Mouse (Mus musculus) limb, embryonic 12.5 days (tissue): ENCODE measurements around the gene Alkbh3. TPM values are rescaled to one million over a fixed set of nuclear protein-coding genes. Genes with fewer than 3 reads are reported as not detected.

Experiments
- ATAC-seq: fragments of 200-750 bp; cut with Nextera tagmentation; 2 replicates; pipeline ENCODE4 v1.8.0; 2017; ENCODE audit warnings: low read depth, moderate TSS enrichment; ENCODE audit not compliant: insufficient number of reproducible peaks, insufficient read depth, low FRiP score, low TSS enrichment
- H3K27ac ChIP-seq: fragments of 300-500 bp; sonication (generic); 2 replicates; pipeline ENCODE4 v1.5.1; 2016; ENCODE audit warnings: mild to moderate bottlenecking, moderate library complexity
- H3K27me3 ChIP-seq: fragments of 300-500 bp; sonication (generic); 2 replicates; pipeline ENCODE4 v1.6.1; 2016; ENCODE audit warnings: mild to moderate bottlenecking, moderate library complexity
- H3K36me3 ChIP-seq: fragments of 300-500 bp; sonication (generic); 2 replicates; pipeline ENCODE4 v1.6.1; 2016; ENCODE audit warnings: mild to moderate bottlenecking, moderate library complexity
- H3K4me1 ChIP-seq: fragments of 300-500 bp; sonication (generic); replicated peaks from 2 replicates; pipeline ENCODE4 v1.6.1; 2016
- H3K4me2 ChIP-seq: fragments of 300-500 bp; sonication (generic); 2 replicates; pipeline ENCODE4 v1.6.1; 2016; ENCODE audit warnings: mild to moderate bottlenecking, moderate library complexity
- H3K4me3 ChIP-seq: fragments of 300-500 bp; sonication (generic); replicated peaks from 2 replicates; pipeline ENCODE4 v1.5.1; 2016; ENCODE audit warnings: mild to moderate bottlenecking
- H3K9ac ChIP-seq: fragments of 300-500 bp; sonication (generic); replicated peaks from 2 replicates; pipeline ENCODE4 v1.6.1; 2016; ENCODE audit warnings: mild to moderate bottlenecking, moderate library complexity
- H3K9me3 ChIP-seq: fragments of 300-500 bp; sonication (generic); 2 replicates; pipeline ENCODE4 v1.6.1; 2016; ENCODE audit warnings: mild to moderate bottlenecking, moderate library complexity
- WGBS: fragments of 180-500 bp; shearing (Covaris S2); methylation state at CpG from one replicate; pipeline ENCODE4 v1.1.7; 2016; 5-methylcytosine and 5-hydroxymethylcytosine counted together
- polyA plus RNA-seq: library from polyadenylated mRNA; unstranded; fragments of >200 nt; fragmentation: Nextera tagmentation; extraction: Ambion mirVana; gene quantifications from 2 replicates; pipeline ENCODE4 v1.2.1, GENCODE M21; 2016

Gene Alkbh3
- polyA plus RNA-seq, 1 experiment from 2014 or later, result 62.4 TPM

- no peak for ATAC-seq
- no peaks in the 10 kb centered on the region for H3K9me3 ChIP-seq
- H3K36me3 ChIP-seq, result peaks cover 18% of the 10 kb centered on the region; the same call in 1 of the 2 replicates
- H3K27me3 ChIP-seq, result no peaks in the 10 kb centered on the region
- no peak overlapping the region for H3K27ac ChIP-seq
- no peak overlapping the region for H3K9ac ChIP-seq
- H3K4me2 ChIP-seq, result no peak overlapping the region
- H3K4me3 ChIP-seq, result no peak overlapping the region
- no peaks in the 10 kb centered on the region for H3K4me1 ChIP-seq
- 74% methylated on average over 5 of the region's 5 CpGs for WGBS
These were observed 33.1 kb upstream of the Alkbh3 start for GRCm38 (mm10) chr2:94043662-94044061.

DNA sequence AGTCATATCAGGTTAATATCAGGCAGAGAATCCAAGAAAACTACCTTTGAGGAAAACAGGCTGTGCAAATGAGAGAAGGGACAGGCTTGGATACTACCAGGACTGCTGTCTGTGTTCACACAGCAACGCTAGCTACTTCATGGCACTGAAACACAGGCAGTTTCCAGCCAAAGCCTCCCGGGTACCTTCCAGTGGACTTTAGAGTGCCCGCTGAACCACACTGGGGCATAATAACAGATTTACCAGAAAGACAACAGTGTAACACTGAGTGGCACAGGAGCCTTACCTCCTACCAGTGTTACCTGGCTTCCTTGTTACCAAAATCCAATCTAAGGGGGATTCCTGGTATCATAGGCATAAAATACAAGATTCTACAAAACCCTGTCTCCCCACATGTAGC, 31.9 kb upstream of the Alkbh3 start:
- peaks cover 18% of the 10 kb centered on the region; the same call in 1 of the 2 replicates for H3K36me3 ChIP-seq
- no peaks in the 10 kb centered on the region for H3K27me3 ChIP-seq
- no peak overlapping the region for H3K4me2 ChIP-seq
- H3K9ac ChIP-seq, result no peak overlapping the region
- H3K4me3 ChIP-seq, result no peak overlapping the region
- H3K4me1 ChIP-seq, result no peaks in the 10 kb centered on the region
- H3K27ac ChIP-seq, result no peak overlapping the region
- no peak for ATAC-seq
- WGBS, result 89% methylated on average over 3 of the region's 3 CpGs
- H3K9me3 ChIP-seq, result no peaks in the 10 kb centered on the region

- no peak overlapping the region for H3K4me2 ChIP-seq
- no peak overlapping the region for H3K27ac ChIP-seq
- H3K4me1 ChIP-seq, result no peaks in the 10 kb centered on the region
- no peak overlapping the region for H3K4me3 ChIP-seq
- H3K27me3 ChIP-seq, result no peaks in the 10 kb centered on the region
- no peak for ATAC-seq
- H3K9me3 ChIP-seq, result no peaks in the 10 kb centered on the region
- H3K9ac ChIP-seq, result no peak overlapping the region
- H3K36me3 ChIP-seq, result peaks cover 18% of the 10 kb centered on the region; the same call in 1 of the 2 replicates
- WGBS, result 89% methylated on average over 5 of the region's 5 CpGs
These were observed 30.0 kb upstream of the Alkbh3 start for GRCm38 (mm10) chr2:94040391-94041125.

DNA sequence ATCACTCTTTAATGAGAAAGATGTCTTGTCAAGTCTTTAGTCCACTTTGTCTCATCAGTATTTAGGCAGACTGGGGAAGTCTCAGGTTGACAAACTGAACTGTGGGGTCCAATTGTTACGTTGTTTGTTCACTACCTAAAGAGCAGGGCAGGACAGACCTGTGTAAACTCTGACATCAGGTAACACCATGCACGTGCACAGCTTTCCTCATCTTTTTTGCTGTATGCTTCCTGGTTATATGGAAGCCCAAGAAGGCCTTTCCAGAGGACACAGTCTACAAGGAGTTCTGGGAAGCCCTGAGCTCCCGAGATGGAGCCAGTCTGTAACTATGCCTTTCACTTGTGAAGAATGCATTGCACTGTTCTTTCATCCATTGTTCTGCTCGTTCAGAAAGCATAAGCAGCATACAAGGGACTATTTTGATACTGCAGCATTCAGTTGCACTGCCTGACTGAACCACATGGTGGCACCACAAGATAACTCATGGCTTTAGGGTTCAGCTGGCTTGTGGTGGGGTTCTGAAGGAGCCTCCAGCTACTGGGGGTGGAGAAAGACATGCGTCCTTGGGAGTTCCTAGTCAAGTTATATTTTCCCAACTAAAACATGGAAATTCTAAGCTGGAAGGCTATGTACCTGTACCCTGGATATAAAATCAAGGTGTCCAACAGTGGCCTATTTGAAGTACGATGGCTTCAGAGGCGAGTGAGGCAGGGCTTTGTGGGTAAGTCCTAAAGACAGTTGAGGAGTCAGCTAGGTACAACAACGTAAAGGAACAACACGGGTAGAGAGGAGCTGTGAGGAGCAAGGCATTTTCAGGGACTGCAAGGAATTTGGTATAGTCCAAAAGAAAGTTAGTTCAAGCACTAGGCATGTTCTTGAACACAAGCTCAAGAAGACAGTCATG, 25.1 kb upstream of the Alkbh3 start:
- H3K36me3 ChIP-seq, result peaks cover 35% of the 10 kb centered on the region
- no peak; the same call in 1 of the 2 replicates for ATAC-seq
- 79% methylated on average over 9 of the region's 9 CpGs for WGBS

GRCm38 (mm10) chr2:94030602-94031001, 20.0 kb upstream of the Alkbh3 start:
- no peaks in the 10 kb centered on the region for H3K27me3 ChIP-seq
- no peak overlapping the region for H3K4me2 ChIP-seq

More for the DNA sequence above, 25.1 kb upstream of the Alkbh3 start:
- Histone ChIP-seq H3K27me3 (no peaks in the 10 kb centered on the region), H3K4me3 (no peak overlapping the region), H3K4me1 (no peaks in the 10 kb centered on the region), H3K9me3 (no peaks in the 10 kb centered on the region), H3K4me2 (no peak overlapping the region), H3K9ac (no peak overlapping the region), H3K27ac (no peak overlapping the region)

DNA sequence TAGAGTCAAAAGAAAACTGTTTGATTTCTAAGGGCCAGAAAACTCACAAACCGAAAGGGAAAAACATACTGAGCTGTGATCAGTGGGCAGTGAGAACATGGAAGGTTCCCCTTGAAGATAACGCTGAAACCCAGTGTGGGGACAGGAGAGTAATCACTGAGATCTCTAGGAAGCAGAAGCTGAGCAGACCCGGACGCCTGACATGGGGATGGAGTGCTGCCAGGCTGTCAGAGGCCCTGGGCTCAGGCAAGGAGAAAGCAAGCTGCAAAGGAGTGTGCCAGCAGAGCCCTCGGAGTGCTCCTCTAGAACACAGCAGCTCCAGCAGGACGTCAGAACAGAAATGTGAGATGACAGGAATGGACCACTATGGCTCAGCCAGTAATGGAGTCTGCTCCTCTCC, 14.0 kb upstream of the Alkbh3 start:
- no peak overlapping the region for H3K9ac ChIP-seq
- no peaks in the 10 kb centered on the region for H3K27me3 ChIP-seq
- H3K36me3 ChIP-seq, result no peaks in the 10 kb centered on the region
- WGBS, result 56% methylated on average over 6 of the region's 6 CpGs
- no peaks in the 10 kb centered on the region for H3K4me1 ChIP-seq
- no peak overlapping the region for H3K4me3 ChIP-seq
- no peak overlapping the region for H3K4me2 ChIP-seq
- H3K27ac ChIP-seq, result no peak overlapping the region
- no peak for ATAC-seq
- no peaks in the 10 kb centered on the region for H3K9me3 ChIP-seq

More at GRCm38 (mm10) chr2:94030602-94031001, 20.0 kb upstream of the Alkbh3 start:
- no peaks in the 10 kb centered on the region for H3K9me3 ChIP-seq
- no peak overlapping the region for H3K9ac ChIP-seq
- H3K36me3 ChIP-seq, result peaks cover 36% of the 10 kb centered on the region
- ATAC-seq, result no peak
- no peak overlapping the region for H3K27ac ChIP-seq
- no peak overlapping the region for H3K4me3 ChIP-seq
- no peaks in the 10 kb centered on the region for H3K4me1 ChIP-seq

DNA sequence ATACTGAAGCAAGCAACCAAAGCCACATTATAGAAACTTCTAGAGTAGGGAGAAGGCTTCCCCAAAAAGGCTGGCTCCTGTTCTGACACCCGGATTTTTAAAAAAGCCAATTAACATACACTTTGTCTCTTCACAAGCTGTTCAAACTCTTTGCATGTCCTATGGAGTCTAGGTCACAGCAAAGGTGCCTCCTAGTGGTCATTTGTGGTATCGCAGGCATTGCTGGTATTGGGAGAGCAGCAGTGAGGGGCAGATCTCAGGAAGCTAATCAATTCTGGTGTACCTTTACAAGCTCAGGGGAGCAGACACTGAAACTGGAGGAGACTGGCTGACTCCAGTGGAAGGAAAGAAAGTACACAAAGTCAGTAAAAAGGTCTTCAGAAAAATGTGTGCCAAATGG, 8.3 kb downstream of the Alkbh3 start:
- no peak for ATAC-seq
- Histone ChIP-seq H3K27me3 (no peaks in the 10 kb centered on the region), H3K36me3 (peaks cover 90% of the 10 kb centered on the region), H3K4me2 (no peak overlapping the region), H3K4me1 (no peaks in the 10 kb centered on the region), H3K9me3 (no peaks in the 10 kb centered on the region), H3K4me3 (no peak overlapping the region), H3K9ac (no peak overlapping the region), H3K27ac (no peak overlapping the region)
- 11% methylated on average over 2 of the region's 2 CpGs for WGBS

DNA sequence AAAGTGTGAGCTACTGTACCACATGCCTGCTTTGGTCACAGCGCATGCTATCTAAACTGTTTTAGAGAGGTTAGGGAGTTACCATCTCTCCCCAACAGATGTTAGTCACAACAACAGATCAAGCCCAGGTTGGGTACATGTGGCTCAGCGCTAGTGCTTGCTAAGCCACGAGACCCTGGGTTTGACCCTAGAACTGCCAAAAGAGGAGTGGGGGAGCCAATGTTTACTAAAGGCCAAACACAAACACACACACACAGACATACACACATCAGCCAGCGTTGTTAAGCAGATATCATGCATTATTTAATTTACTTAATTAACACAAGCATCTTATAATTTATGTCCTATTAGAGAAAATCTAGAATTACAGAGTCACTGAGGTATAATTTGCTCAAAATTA, 8.7 kb downstream of the Alkbh3 start:
- ATAC-seq, result no peak
- no peaks in the 10 kb centered on the region for H3K9me3 ChIP-seq
- no peak overlapping the region for H3K4me2 ChIP-seq
- no peaks in the 10 kb centered on the region for H3K4me1 ChIP-seq
- peaks cover 89% of the 10 kb centered on the region for H3K36me3 ChIP-seq
- 89% methylated on average over 4 of the region's 4 CpGs for WGBS
- H3K27ac ChIP-seq, result no peak overlapping the region
- no peak overlapping the region for H3K9ac ChIP-seq
- no peak overlapping the region for H3K4me3 ChIP-seq
- no peaks in the 10 kb centered on the region for H3K27me3 ChIP-seq

DNA sequence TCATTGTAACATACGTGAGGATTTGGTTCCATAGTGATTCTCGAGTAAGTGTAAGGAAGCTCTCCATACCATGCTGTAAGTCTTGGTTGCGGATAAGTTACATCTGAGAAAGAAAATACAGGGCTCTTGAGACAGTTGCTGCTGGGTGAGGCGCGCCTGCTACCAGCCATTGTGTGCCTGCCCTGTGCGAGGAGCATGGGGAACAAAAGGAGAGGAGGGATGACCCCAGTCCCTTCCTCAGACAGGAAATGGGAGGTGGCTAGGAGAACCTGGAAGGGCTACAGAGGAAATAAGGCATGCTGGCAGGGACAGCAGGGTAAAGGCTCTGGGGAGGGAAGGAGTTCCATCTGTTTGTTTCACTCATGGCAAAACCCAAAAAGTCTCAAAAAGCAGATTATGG, 9.2 kb downstream of the Alkbh3 start:
- ATAC-seq, result no peak
- no peaks in the 10 kb centered on the region for H3K27me3 ChIP-seq
- H3K4me2 ChIP-seq, result no peak overlapping the region
- H3K9me3 ChIP-seq, result no peaks in the 10 kb centered on the region
- no peaks in the 10 kb centered on the region for H3K4me1 ChIP-seq
- no peak overlapping the region for H3K4me3 ChIP-seq
- H3K36me3 ChIP-seq, result peaks cover 89% of the 10 kb centered on the region
- WGBS, result 88% methylated on average over 6 of the region's 6 CpGs
- H3K9ac ChIP-seq, result no peak overlapping the region
- no peak overlapping the region for H3K27ac ChIP-seq

- H3K4me2 ChIP-seq, result no peak within 1 kb of the TSS
- peaks cover 95% of the 10 kb centered on the region for H3K36me3 ChIP-seq
- no peaks in the 10 kb centered on the region for H3K9me3 ChIP-seq
- no peaks in the 10 kb centered on the region for H3K27me3 ChIP-seq
- H3K4me3 ChIP-seq, result no peak within 1 kb of the TSS
- no peak for ATAC-seq
- no peak within 1 kb of the TSS for H3K9ac ChIP-seq
- 90% methylated on average over 6 of the region's 6 CpGs for WGBS
- H3K4me1 ChIP-seq, result no peaks in the 10 kb centered on the region
- no peak within 1 kb of the TSS for H3K27ac ChIP-seq
These were observed 14.4 kb downstream of the Alkbh3 start, which contains the start of gene Gm27027 for GRCm38 (mm10) chr2:93996254-93996653. TSS of gene Gm27027 (minus strand) at chr2:93996354.

DNA sequence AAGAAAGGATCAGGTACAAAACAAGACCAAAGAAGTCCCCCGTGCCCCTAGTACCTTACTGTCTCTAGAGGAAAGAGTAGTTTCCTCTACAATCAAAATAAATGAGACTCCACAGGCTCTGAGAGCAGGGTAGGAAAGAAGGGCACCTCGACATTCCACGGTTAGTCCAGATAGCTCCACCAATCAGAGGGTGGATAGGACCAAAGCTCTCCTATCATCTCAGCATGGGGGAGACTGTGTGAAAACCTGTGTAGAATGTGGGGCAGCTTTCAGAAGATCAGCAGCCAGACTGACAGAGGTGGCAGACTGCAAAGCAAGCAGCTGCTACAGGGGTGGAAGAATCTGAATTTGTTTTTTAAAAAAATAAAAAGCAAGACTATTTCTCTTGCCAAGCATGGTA, 17.8 kb downstream of the Alkbh3 start:
- WGBS, result 63% methylated on average over 3 of the region's 3 CpGs
- Histone ChIP-seq H3K4me3 (no peak overlapping the region), H3K4me2 (no peak overlapping the region), H3K9ac (no peak overlapping the region), H3K36me3 (peaks cover 98% of the 10 kb centered on the region), H3K9me3 (no peaks in the 10 kb centered on the region), H3K27ac (no peak overlapping the region), H3K4me1 (no peaks in the 10 kb centered on the region), H3K27me3 (no peaks in the 10 kb centered on the region)
- ATAC-seq, result no peak
